Mouse (Mus musculus) ES-CJ7 (cell line): ENCODE measurements around the gene Setx.

ENCODE experiments used
- DNase-seq: peaks from one replicate; pipeline ENCODE4 v3.0.0; 2011; ENCODE audit warnings: low read depth, low spot score

Gene Setx

GRCm38 (mm10) chr2:29217042-29217441, 93.1 kb downstream of the Setx start:
- no peak for DNase-seq

DNA sequence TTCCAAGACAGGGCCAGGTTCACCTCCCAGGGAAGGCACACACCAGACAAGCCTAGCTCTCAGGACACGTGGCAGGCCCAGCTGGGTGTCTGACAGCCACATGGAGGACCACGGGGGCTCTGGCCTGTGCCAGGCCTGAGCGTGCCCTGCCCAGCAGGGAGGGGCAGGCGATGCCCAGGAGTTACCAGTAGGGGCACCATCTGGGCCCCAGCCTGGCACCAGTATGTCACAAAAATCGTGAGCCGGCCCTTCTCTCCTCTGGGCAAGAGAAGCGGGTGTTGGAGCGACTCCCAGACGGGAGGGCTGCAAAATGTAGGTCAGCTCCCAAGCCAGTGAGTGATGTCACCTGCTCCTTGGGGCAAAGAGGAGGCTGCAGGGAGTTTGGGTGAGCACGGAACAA, 93.9 kb downstream of the Setx start:
- DNase-seq = no peak

DNA sequence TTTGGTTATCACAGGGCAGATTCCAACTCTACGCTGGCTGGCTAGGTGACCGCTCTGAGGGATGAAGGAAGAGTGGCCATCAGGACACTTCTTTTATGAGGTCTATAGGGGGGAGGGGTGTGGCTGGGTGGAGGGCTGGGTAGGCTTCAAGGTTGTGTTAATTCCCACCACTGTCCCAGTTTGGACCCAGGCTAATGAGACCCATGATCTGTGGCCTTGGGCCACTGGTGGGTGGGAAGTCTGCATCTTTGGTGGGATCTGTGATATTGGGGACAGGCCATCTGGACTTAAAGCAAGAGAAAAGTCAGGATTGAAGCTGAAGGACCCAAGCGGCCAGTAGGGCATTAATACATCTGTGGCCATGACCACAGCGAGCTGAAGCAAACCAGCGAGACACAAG, 94.8 kb downstream of the Setx start:
- no peak for DNase-seq

GRCm38 (mm10) chr2:29222302-29222701, 98.3 kb downstream of the Setx start:
- DNase-seq = peak; percentile 28

GRCm38 (mm10) chr2:29223591-29224262, 99.7 kb downstream of the Setx start:
- DNase-seq = no peak

- no peak for DNase-seq
These were observed 102.7 kb downstream of the Setx start for GRCm38 (mm10) chr2:29226671-29227070.

GRCm38 (mm10) chr2:29230191-29230835, 106.3 kb downstream of the Setx start:
- DNase-seq = no peak
